Mouse (Mus musculus) cerebellum, adult 11-12 months (tissue): ENCODE results near the gene Mc1r.
"Not testable (repeated sequence)": the region's sequence is repeated elsewhere in the genome, so short reads cannot be mapped to it uniquely, and the experiment has no call there.

Experiments
- DNase-seq: peaks from one replicate; pipeline ENCODE4 v3.0.0; 2022

The Mc1r gene

GRCm38 (mm10) chr8:123412560-123413170, 5.8 kb downstream of the Mc1r start:
- DNase-seq, result peak; percentile 78

GRCm38 (mm10) chr8:123414255-123414654, 7.3 kb downstream of the Mc1r start:
- DNase-seq, result no peak

- not testable (repeated sequence) for DNase-seq
Observed at GRCm38 (mm10) chr8:123414997-123415696, 8.2 kb downstream of the Mc1r start.

- DNase-seq, result no peak
Observed at GRCm38 (mm10) chr8:123415967-123416943, 9.3 kb downstream of the Mc1r start.

- DNase-seq, result no peak
Observed at GRCm38 (mm10) chr8:123416944-123417555, 10.1 kb downstream of the Mc1r start.

DNA sequence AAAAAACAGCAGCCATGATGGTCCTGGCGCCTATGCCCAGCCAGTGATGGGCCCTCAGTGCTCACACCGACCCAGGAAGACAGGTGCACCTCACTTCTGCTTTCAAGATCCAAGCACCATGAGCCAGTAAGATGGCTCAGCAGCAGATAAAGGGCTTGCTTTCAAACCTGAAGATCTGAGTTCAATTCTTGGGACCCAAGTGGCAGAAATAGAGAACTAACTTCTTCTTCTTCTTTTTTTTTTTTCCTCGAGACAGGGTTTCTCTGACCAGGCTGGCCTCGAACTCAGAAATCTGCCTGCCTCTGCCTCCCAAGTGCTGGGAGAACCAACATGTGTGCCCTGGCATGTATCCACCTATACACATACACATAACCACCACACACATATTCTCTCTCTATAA, 12.8 kb downstream of the Mc1r start:
- DNase-seq, result no peak

- DNase-seq, result no peak
Observed at GRCm38 (mm10) chr8:123420525-123421281, 13.8 kb downstream of the Mc1r start.

DNA sequence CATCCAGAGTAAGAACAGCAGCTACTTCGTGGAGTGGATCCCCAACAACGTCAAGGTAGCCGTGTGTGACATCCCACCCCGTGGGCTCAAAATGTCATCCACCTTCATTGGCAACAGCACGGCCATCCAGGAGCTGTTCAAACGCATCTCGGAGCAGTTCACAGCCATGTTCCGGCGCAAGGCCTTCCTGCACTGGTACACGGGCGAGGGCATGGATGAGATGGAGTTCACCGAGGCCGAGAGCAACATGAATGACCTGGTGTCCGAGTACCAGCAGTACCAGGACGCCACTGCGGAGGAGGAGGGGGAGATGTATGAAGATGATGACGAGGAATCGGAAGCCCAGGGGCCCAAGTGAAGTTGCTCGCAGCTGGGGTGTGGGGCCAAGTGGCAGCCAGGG, 14.4 kb downstream of the Mc1r start:
- DNase-seq, result no peak

DNA sequence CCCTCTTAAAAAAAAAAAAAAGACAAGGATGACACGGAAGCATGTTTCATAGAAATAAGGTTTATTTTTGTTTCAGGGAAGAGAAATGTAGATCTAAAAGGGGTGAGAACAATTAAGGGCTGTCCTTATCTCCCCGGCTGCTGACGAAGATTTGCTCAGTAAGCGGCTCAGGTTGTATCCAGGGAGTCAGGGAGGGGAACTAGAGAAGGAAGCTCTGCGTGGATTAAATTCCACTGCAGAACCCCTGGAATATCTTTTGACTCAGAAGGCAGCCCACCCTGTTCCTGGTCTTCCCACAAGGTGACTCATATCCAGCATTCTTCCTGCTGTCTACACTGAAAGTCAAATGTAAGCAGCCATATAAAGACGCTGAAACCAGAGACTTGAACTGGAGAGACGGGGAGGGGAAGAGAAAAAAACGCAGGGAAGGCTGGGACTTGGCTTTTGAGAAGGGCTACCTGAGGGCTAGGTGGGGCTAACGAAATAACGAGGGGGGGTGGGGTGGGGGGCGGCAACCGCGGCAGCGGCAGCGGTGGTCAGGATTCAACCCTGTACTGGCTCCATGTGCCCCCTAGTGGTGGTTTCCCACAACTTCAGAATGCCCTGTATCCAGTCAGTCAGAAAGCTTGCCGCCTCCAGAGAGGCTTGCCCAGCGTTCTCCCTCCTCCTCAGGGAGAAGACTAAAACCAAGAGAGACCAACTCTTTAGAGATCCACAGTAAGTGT, 15.3 kb downstream of the Mc1r start:
- peak; percentile 75 for DNase-seq

DNA sequence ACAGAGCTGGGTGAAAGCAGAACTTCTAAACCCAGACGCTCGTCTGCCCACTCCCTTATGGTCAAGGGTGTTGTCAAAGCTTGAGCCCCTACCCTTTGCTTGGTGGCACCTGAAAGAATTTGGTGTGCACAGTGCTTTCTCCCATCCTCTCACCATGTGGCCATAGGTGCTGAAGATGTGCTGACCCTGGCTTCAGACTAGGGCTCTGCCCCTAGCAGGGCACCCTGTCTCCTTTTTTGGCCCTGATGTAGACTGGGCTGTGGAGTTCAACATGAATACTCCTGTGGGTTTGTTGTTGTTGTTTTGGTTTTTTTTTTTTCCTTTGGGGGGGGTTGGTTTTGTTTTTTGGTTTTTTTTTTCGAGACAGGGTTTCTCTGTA, 15.9 kb downstream of the Mc1r start:
- DNase-seq, result no peak

GRCm38 (mm10) chr8:123423441-123423840, 16.5 kb downstream of the Mc1r start, which contains the start of gene Def8:
Gene Def8 (plus strand): TSS chr8:123423527.
- DNase-seq, result no peak

- no peak for DNase-seq
Observed at GRCm38 (mm10) chr8:123426511-123427509, 19.9 kb downstream of the Mc1r start.

- no peak for DNase-seq
Observed at GRCm38 (mm10) chr8:123427639-123428275, 20.9 kb downstream of the Mc1r start.

DNA sequence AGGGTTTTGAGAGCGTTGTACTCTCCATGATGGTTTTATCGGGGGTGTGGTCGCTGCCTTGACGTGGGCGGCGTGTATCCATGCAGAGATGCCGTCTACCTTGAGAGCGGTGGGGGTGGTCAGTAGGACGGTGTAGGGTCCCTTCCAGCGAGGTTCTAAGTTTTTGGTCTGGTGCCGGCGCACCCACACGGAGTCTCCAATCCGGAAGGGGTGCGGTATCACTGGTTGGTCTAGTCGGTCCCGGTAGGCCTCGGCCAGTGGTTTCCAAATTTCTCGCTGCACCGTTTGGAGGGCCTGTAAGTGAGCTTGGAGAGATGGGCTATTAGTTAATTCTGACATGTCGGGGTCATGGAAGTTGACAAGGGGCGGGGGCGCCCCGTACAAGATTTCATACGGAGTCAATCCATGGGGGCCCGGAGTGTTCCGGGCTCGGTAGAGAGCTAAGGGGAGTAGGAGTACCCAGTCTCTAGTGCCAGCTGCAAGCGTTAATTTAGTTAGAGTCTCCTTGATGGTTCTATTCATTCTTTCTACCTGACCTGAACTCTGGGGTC, 21.5 kb downstream of the Mc1r start:
- peak; percentile 34 for DNase-seq

DNA sequence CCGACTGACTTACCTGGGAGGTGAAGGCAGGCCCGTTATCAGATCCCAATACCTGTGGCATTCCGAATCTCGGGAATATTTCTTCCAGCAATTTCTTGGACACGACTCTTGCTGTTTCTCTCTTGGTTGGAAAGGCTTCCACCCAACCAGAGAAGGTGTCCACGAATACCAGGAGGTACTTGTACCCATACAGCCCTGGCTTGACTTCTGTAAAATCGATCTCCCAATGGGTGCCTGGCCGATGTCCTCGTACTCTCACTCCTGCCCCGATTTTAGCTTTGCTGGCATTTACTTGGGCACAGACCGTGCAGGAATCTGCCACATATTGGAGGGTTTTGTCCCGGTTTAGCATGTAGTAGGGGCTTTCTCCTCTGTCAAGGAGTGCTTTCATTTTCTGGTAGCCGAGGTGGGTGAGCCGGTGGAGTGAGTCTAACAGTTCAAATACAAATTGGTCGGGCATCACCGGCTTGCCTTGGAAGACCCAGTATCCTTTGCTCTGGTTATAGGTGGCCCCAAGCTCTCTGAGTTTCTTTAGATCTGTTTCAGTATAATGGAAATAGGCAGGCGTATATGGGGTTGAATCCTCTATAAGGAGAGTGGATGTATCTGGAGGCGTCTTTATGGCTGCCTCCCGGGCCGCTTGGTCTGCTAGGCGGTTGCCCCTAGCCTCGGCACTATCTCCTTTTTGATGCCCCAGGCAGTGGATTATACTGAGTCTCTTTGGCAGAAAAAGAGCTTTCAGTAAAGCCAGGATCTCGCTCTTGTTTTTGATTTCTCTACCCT, 22.2 kb downstream of the Mc1r start:
- DNase-seq, result peak; percentile 12

GRCm38 (mm10) chr8:123429722-123430013, 22.8 kb downstream of the Mc1r start:
- DNase-seq, result peak; percentile 14

GRCm38 (mm10) chr8:123430936-123431335, 24.0 kb downstream of the Mc1r start:
- DNase-seq, result not testable (repeated sequence)

DNA sequence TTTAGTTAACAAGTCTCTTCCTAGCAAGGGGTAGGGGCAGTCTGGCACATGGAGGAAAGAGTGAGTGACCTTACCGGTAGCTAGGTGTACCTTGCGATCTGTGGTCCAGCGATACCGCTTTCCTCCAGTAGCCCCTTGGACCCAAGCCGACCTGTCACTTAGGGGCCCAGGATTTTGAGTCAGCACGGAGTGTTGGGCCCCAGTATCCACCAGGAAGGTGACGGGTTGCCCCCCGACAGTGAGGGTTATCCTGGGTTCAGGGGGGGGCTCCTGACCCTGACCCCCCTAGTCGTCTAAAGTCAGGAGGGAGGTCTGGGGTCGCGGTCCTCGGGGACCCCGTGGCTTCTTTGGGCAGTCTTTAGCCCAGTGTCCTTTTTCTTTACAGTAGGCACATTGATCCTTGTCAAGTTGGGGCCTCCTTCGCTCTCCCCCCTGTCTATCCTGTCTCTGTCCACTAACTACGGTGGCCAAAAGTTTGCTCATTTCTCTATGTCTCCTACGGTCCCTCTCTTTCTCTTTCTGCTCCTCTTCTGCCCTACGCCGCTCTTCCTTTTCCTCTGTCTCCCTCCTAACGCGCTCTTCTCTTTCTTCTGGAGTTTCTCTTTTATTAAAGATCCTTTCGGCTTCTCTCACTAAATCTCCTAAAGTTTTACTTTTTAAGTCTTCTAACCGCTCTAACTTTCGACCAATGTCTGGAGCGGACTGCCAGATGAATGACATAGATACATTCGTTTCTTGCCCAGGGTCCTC, 24.9 kb downstream of the Mc1r start:
- DNase-seq, result peak; percentile 18
